Mouse (Mus musculus) cerebellum, postnatal 25 days (tissue): ENCODE data around the gene Gm21693.
"Not testable (repeated sequence)": the region's sequence is repeated elsewhere in the genome, so short reads cannot be mapped to it uniquely, and the experiment has no call there.

Experiments used
- DNase-seq, 2 experiments: peaks; one replicate each; pipeline ENCODE4 v3.0.0; 2021; ENCODE audit warnings: mixed read lengths in 2 of 2

Gm21693 gene

DNA sequence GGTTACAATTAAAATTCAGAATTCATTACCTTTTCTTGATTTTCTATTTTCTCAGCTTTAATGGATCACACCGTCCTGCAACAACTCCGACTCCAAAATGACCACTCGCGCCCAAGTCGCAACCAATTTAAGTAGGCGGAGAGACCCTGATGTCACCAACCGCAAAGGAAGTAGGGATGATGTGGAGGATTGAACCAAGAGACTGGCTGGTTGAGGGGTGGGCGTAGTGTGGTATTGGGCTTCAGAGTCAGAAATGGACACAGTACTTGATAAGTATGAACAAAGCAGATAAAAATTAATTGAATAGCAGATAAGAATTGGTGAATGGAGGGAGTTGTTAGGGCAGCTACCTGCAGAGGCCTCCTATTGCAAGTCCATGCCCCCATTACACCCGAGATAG, at the start of gene Gm21693:
Gene Gm21693, minus strand, starts transcription at position 101 of the 400 bp plus-strand sequence.
- not testable (repeated sequence) for DNase-seq

- DNase-seq = not testable (repeated sequence)
These were observed 4.5 kb downstream of the Gm21693 start for GRCm38 (mm10) chrY:3340661-3341060.

DNA sequence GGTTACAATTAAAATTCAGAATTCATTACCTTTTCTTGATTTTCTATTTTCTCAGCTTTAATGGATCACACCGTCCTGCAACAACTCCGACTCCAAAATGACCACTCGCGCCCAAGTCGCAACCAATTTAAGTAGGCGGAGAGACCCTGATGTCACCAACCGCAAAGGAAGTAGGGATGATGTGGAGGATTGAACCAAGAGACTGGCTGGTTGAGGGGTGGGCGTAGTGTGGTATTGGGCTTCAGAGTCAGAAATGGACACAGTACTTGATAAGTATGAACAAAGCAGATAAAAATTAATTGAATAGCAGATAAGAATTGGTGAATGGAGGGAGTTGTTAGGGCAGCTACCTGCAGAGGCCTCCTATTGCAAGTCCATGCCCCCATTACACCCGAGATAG, 38.8 kb downstream of the Gm21693 start, which contains the start of gene Gm21677:
Gene Gm21677, minus strand, starts transcription at position 101 of the 400 bp plus-strand sequence.
- DNase-seq = not testable (repeated sequence)
